Mouse (Mus musculus) MEL (cell line): ENCODE data around the gene Mum1. TPM values are rescaled to one million over a fixed set of nuclear protein-coding genes. Genes with fewer than 3 reads are reported as not detected.
"Not testable (repeated sequence)": the region's sequence is repeated elsewhere in the genome, so short reads cannot be mapped to it uniquely, and the experiment has no call there.

Experiments used
- DNase-seq: peaks from one replicate; pipeline ENCODE4 v3.0.0; 2011; ENCODE audit warnings: low read depth, low spot score
- H3K27ac ChIP-seq: 2 replicates; pipeline ENCODE4 v1.5.1; 2012; ENCODE audit warnings: low read depth, mild to moderate bottlenecking, control low read depth, low read length, moderate library complexity; ENCODE audit not compliant: control insufficient read depth
- H3K27me3 ChIP-seq, 2 experiments: fragments of 150-350 bp in 1 of 2; sonication (generic) in 1 of 2; 2 replicates each; pipeline ENCODE4 v1.6.1; 2012; ENCODE audit warnings: low read length in 2 of 2, mild to moderate bottlenecking in 2 of 2, improper control_type of control experiment in 1 of 2, moderate library complexity in 1 of 2; ENCODE audit not compliant: insufficient read depth in 2 of 2, control insufficient read depth in 1 of 2
- H3K36me3 ChIP-seq, 2 experiments: 2 replicates each; pipeline ENCODE4 v1.6.1; 2012 to 2014; ENCODE audit warnings: low read length in 2 of 2, improper control_type of control experiment in 1 of 2, inconsistent platforms in 1 of 2, mild to moderate bottlenecking in 1 of 2; ENCODE audit not compliant: insufficient read depth in 2 of 2, control insufficient read depth in 1 of 2
- H3K4me1 ChIP-seq, 2 experiments: fragments of 150-350 bp in 1 of 2; sonication (generic) in 1 of 2; 2 replicates each; pipeline ENCODE4 v1.6.1; 2012; ENCODE audit warnings: low read length in 2 of 2, improper control_type of control experiment in 1 of 2, mild to moderate bottlenecking in 1 of 2; ENCODE audit not compliant: insufficient read depth in 2 of 2, control insufficient read depth in 1 of 2
- H3K4me3 ChIP-seq, 2 experiments: fragments of 150-350 bp in 1 of 2; sonication (generic) in 1 of 2; 2 replicates each; pipeline ENCODE4 v1.5.1; 2012; ENCODE audit warnings: low read depth in 2 of 2, low read length in 2 of 2, mild to moderate bottlenecking in 2 of 2, moderate library complexity in 2 of 2, control low read depth in 1 of 2, improper control_type of control experiment in 1 of 2; ENCODE audit not compliant: control insufficient read depth in 1 of 2, insufficient read depth in 1 of 2
- H3K79me2 ChIP-seq: 2 replicates; pipeline ENCODE4 v1.6.1; 2012; ENCODE audit warnings: mild to moderate bottlenecking, low read length, moderate library complexity; ENCODE audit not compliant: control insufficient read depth, poor library complexity, insufficient read depth
- H3K9ac ChIP-seq: 2 replicates; pipeline ENCODE4 v1.6.1; 2012; ENCODE audit warnings: low read depth, mild to moderate bottlenecking, control low read depth, low read length, moderate library complexity; ENCODE audit not compliant: control insufficient read depth, poor library complexity, severe bottlenecking
- H3K9me3 ChIP-seq: fragments of 150-350 bp; sonication (generic); replicated peaks from 2 replicates; pipeline ENCODE4 v1.6.1; 2012; ENCODE audit warnings: mild to moderate bottlenecking, low read length, improper control_type of control experiment, moderate library complexity; ENCODE audit not compliant: insufficient read depth
- CHD1 ChIP-seq: IDR thresholded peaks from 2 replicates; pipeline ENCODE4 v1.6.1; 2012; ENCODE audit warnings: low read depth, mild to moderate bottlenecking, inconsistent platforms, low read length, improper control_type of control experiment
- E2F4 ChIP-seq: IDR thresholded peaks from 2 replicates; pipeline ENCODE4 v1.6.1; 2011; ENCODE audit warnings: low read depth, low read length, improper control_type of control experiment, borderline replicate concordance
- ELF1 ChIP-seq: IDR thresholded peaks from 2 replicates; pipeline ENCODE4 v1.6.1; 2014; ENCODE audit warnings: low read depth, mild to moderate bottlenecking, inconsistent platforms, low read length, improper control_type of control experiment, moderate library complexity
- EP300 ChIP-seq, 2 experiments: IDR thresholded peaks; 2 replicates each; pipeline ENCODE4 v1.6.1; 2011; ENCODE audit warnings: improper control_type of control experiment in 2 of 2, low read length in 2 of 2, low read depth in 1 of 2, mild to moderate bottlenecking in 1 of 2
- ETS1 ChIP-seq: IDR thresholded peaks from 2 replicates; pipeline ENCODE4 v1.6.1; 2012; ENCODE audit warnings: low read depth, mild to moderate bottlenecking, inconsistent platforms, low read length, improper control_type of control experiment, moderate library complexity
- GATA1 ChIP-seq: IDR thresholded peaks from 2 replicates; pipeline ENCODE4 v1.6.1; 2011; ENCODE audit warnings: low read depth, low read length, improper control_type of control experiment
- HCFC1 ChIP-seq: IDR thresholded peaks from 2 replicates; pipeline ENCODE4 v1.6.1; 2012; ENCODE audit warnings: low read depth, mild to moderate bottlenecking, inconsistent platforms, low read length, improper control_type of control experiment, moderate library complexity
- KAT2A ChIP-seq: conservative IDR thresholded peaks from 2 replicates; pipeline ENCODE4 v1.6.1; 2012; ENCODE audit warnings: low read depth, low read length, improper control_type of control experiment, inconsistent platforms
- MAFK ChIP-seq: IDR thresholded peaks from 2 replicates; pipeline ENCODE4 v1.6.1; 2011; ENCODE audit warnings: low read depth, mild to moderate bottlenecking, low read length, improper control_type of control experiment, borderline replicate concordance
- MAX ChIP-seq: IDR thresholded peaks from 2 replicates; pipeline ENCODE4 v1.6.1; 2011; ENCODE audit warnings: low read length, improper control_type of control experiment
- MXI1 ChIP-seq: IDR thresholded peaks from 2 replicates; pipeline ENCODE4 v1.6.1; 2011; ENCODE audit warnings: mild to moderate bottlenecking, low read depth, low read length, improper control_type of control experiment
- MYB ChIP-seq: IDR thresholded peaks from 2 replicates; pipeline ENCODE4 v1.6.1; 2011; ENCODE audit warnings: mild to moderate bottlenecking, low read depth, low read length, improper control_type of control experiment
- MYC ChIP-seq: IDR thresholded peaks from 2 replicates; pipeline ENCODE4 v1.6.1; 2011; ENCODE audit warnings: low read depth, mild to moderate bottlenecking, low read length, improper control_type of control experiment, moderate library complexity
- NELFE ChIP-seq: IDR thresholded peaks from 2 replicates; pipeline ENCODE4 v1.6.1; 2011; ENCODE audit warnings: low read depth, low read length, improper control_type of control experiment
- NRF1 ChIP-seq: IDR thresholded peaks from 2 replicates; pipeline ENCODE4 v1.6.1; 2014; ENCODE audit warnings: low read depth, mild to moderate bottlenecking, inconsistent platforms, low read length, improper control_type of control experiment, moderate library complexity; ENCODE audit not compliant: poor library complexity, insufficient read depth, severe bottlenecking
- POLR2A ChIP-seq, 2 experiments: IDR thresholded peaks; 2 replicates each; pipeline ENCODE4 v1.6.1; 2011 to 2012; ENCODE audit warnings: low read length in 2 of 2, mild to moderate bottlenecking in 2 of 2, control low read depth in 1 of 2, improper control_type of control experiment in 1 of 2, low read depth in 1 of 2, moderate library complexity in 1 of 2; ENCODE audit not compliant: control insufficient read depth in 1 of 2, insufficient read depth in 1 of 2, poor library complexity in 1 of 2
- POLR2AphosphoS5 ChIP-seq: IDR thresholded peaks from 2 replicates; pipeline ENCODE4 v1.6.1; 2012; ENCODE audit warnings: low read depth, borderline replicate concordance, mild to moderate bottlenecking, inconsistent platforms, low read length, moderate library complexity, mixed read lengths
- RAD21 ChIP-seq: IDR thresholded peaks from 2 replicates; pipeline ENCODE4 v1.6.1; 2011; ENCODE audit warnings: mild to moderate bottlenecking, low read depth, low read length, improper control_type of control experiment
- SIN3A ChIP-seq: IDR thresholded peaks from 2 replicates; pipeline ENCODE4 v1.6.1; 2012; ENCODE audit warnings: low read length, improper control_type of control experiment, inconsistent platforms
- SMC3 ChIP-seq: IDR thresholded peaks from 2 replicates; pipeline ENCODE4 v1.6.1; 2011; ENCODE audit warnings: low read depth, low read length, improper control_type of control experiment
- TBP ChIP-seq: IDR thresholded peaks from 2 replicates; pipeline ENCODE4 v1.8.0; 2011; ENCODE audit warnings: low read depth, low read length, improper control_type of control experiment
- TCF12 ChIP-seq: IDR thresholded peaks from 2 replicates; pipeline ENCODE4 v1.6.1; 2014; ENCODE audit warnings: low read depth, mild to moderate bottlenecking, inconsistent platforms, low read length, improper control_type of control experiment, moderate library complexity
- USF1 ChIP-seq: IDR thresholded peaks from 2 replicates; pipeline ENCODE4 v1.6.1; 2014; ENCODE audit warnings: low read depth, mild to moderate bottlenecking, inconsistent platforms, low read length, improper control_type of control experiment, moderate library complexity
- USF2 ChIP-seq, 2 experiments: IDR thresholded peaks; 2 replicates each; pipeline ENCODE4 v1.6.1; 2011 to 2012; ENCODE audit warnings: improper control_type of control experiment in 2 of 2, low read length in 2 of 2, borderline replicate concordance in 1 of 2, inconsistent platforms in 1 of 2, low read depth in 1 of 2, mild to moderate bottlenecking in 1 of 2; ENCODE audit not compliant: insufficient read depth in 1 of 2
- ZMIZ1 ChIP-seq: IDR thresholded peaks from 2 replicates; pipeline ENCODE4 v1.6.1; 2012; ENCODE audit warnings: low read depth, mild to moderate bottlenecking, inconsistent platforms, low read length, improper control_type of control experiment, moderate library complexity
- ZNF384 ChIP-seq: IDR thresholded peaks from 2 replicates; pipeline ENCODE4 v1.6.1; 2012; ENCODE audit warnings: low read depth, mild to moderate bottlenecking, inconsistent platforms, low read length, improper control_type of control experiment
- polyA plus RNA-seq, 2 experiments: library from polyadenylated mRNA; stranded (reverse) in 1 of 2; unstranded in 1 of 2; fragments of >175 nt in 1 of 2; fragments of >200 nt in 1 of 2; gene quantifications; 2 replicates each; pipeline versions ENCODE4 v1.2.1 to v1.2.4; 2012; ENCODE audit warnings: low replicate concordance in 2 of 2, low read depth in 1 of 2; ENCODE audit not compliant: insufficient read length in 2 of 2, insufficient read depth in 1 of 2, missing spikeins in 1 of 2
- total RNA-seq: library from RNA; depleted of rRNA; stranded (reverse); fragments of 300-350 nt; gene quantifications from 2 replicates; pipeline ENCODE4 v1.2.3, GENCODE M21; 2012

Gene Mum1
- total and polyA plus RNA-seq, 3 experiments: 34.0 to 55.2 (median 35.3) TPM

DNA sequence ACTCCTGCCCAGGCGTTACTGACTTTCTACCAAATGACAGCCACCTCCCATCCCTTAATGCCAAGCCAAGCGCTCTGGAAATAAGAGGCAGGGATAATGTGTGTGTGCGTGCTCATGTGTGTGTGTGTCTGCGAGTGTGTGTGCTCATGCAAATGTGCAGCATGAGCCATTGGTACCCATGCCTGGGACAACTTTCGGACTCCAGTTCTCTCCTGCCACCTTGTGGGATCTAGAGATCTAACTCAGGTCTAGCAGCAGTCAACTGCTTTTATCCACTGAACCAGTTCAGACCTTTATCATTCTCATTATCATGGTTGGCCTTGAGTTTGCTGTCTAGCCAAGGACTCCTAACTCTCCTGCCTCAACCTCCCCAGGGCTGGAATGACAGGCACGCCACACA lies 21.6 kb downstream of the Mum1 start (continued):
- TF ChIP-seq POLR2AphosphoS5 (no peak), USF1 (no peak), MYB (no peak), RAD21 (peak; percentile 75), MAFK (no peak), EP300 (IDR thresholded peaks at IDR 0.05; ENCODE audit: low read depth in 1 of 2, low read length in 2 of 2) (no peak), NELFE (no peak), GATA1 (peak; percentile 16; the same call in 1 of the 2 replicates), SMC3 (peak; percentile 68)

DNA sequence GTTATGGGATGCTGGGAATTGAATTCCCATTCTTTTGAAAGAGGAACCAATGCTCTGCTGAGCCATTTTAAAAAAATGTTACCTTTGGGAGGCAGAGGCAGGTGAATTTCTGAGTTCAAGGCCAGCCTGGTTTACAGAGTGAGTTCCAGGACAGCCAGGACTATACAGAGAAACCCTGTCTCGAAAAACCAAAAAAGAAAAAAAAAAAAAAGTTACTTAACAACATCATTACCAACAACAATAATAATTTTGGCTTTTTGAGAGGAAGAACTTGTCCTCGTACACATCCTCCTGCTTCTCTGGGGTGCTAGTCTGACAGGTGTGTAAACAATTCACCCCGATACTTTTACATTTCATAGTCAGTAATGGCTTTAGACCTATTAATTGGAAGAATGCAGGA lies 22.2 kb downstream of the Mum1 start:
- DNase-seq, H3K27ac ChIP-seq, H3K27me3 ChIP-seq, H3K4me1 ChIP-seq, H3K9me3 ChIP-seq, H3K36me3 ChIP-seq: not testable (repeated sequence)
- peak overlapping the region; percentile 41 to 56 for H3K4me3 ChIP-seq
- peaks cover 20% of the 10 kb centered on the region for H3K79me2 ChIP-seq
- TF ChIP-seq SIN3A (0 out of 2 replicates have a peak, but pooled peaks have one; percentile 9), ZNF384 (peak; percentile 74)
- peak overlapping the region; percentile 49 for H3K9ac ChIP-seq

DNA sequence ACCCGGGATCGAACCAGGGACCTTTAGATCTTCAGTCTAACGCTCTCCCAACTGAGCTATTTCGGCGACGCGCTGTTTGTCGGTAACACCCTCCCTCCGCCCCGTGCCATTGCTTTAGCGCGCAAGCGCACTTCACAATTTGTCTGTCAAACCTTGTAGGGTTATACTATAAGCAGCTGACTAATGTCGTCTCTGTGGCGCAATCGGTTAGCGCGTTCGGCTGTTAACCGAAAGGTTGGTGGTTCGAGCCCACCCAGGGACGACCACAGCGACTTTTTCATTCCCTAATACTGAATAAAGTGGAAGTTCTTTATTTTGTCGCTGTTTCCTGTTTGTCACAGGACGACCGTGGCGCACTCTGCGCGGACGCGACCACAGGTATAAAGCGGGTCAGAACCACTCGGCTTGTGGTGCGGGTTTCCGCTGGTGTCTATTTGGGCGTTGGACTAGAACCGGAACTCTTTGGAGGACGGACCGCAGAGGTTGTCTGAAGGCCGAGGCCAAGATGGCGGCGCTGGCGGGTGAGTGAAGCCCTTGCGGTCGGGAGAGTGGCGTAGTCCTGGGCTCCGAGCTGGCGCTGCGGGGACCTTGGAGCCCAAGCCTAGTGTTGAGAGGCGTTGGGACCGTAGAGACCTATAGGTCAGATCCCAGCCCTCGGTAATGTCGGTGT lies 22.9 kb downstream of the Mum1 start, which contains the start of gene Ndufs7:
Ndufs7 (plus strand) TSS at position 151 of the 670 bp plus-strand sequence.
- H3K4me1 ChIP-seq: peaks cover 0 to 6% of the 10 kb centered on the region in 2 experiments; a peak in 2 of 4 replicates
- H3K27ac ChIP-seq: peak within 1 kb of the TSS; percentile 88

More for the DNA sequence above, 22.9 kb downstream of the Mum1 start, which contains the start of gene Ndufs7:
- peak; percentile 94 for DNase-seq
- no peaks in the 10 kb centered on the region for H3K27me3 ChIP-seq
- no peaks in the 10 kb centered on the region for H3K9me3 ChIP-seq
- H3K4me3 ChIP-seq: peak within 1 kb of the TSS; percentile 47 to 94
- H3K36me3 ChIP-seq: peaks cover 0 to 3% of the 10 kb centered on the region in 2 experiments; a peak in 2 of 4 replicates
- H3K9ac ChIP-seq: peak within 1 kb of the TSS; percentile 93
- TF ChIP-seq ELF1 (peak; percentile 88), TCF12 (peak; percentile 85), KAT2A (peak; percentile 70), MYC (peak; percentile 74), ETS1 (no peak), MAX (no peak), SMC3 (no peak), CHD1 (no peak), HCFC1 (peak; percentile 95), USF2 (IDR thresholded peaks at IDR 0.05; ENCODE audit: borderline replicate concordance in 1 of 2, insufficient read depth in 1 of 2, low read depth in 1 of 2, low read length in 2 of 2) (no peak), NRF1 (peak; percentile 75), MAFK (peak; percentile 100), TBP (peak; percentile 99), MXI1 (peak; percentile 89), NELFE (peak; percentile 88), POLR2A (IDR thresholded peaks at IDR 0.05; ENCODE audit: control insufficient read depth in 1 of 2, insufficient read depth in 1 of 2, low read depth in 1 of 2, low read length in 2 of 2, poor library complexity in 1 of 2) (peak; percentile 74 to 92), ZMIZ1 (no peak), EP300 (IDR thresholded peaks at IDR 0.05; ENCODE audit: low read depth in 1 of 2, low read length in 2 of 2) (0 out of 4 replicates have a peak, but pooled peaks of 1 of the 2 experiments have one; percentile 20), SIN3A (peak; percentile 92), E2F4 (peak; percentile 68; the same call in 1 of the 2 replicates)
- TF ChIP-seq, all 39 proteins: peak for 14
- peaks cover 20% of the 10 kb centered on the region for H3K79me2 ChIP-seq
